Mouse (Mus musculus) heart, postnatal 0 days (tissue): ENCODE results near the gene Ggact. TPM values are rescaled to one million over a fixed set of nuclear protein-coding genes. Genes with fewer than 3 reads are reported as not detected.

ENCODE experiments used
- ATAC-seq: fragments of 200-750 bp; cut with Nextera tagmentation; 2 replicates; pipeline ENCODE4 v1.8.0; 2017; ENCODE audit warnings: low read depth, moderate number of reproducible peaks, moderate library complexity; ENCODE audit not compliant: insufficient read depth
- DNase-seq: peaks from one replicate; pipeline ENCODE4 v3.0.0-alpha.2; 2016; ENCODE audit warnings: low spot score
- H3K27ac ChIP-seq: fragments of 300-500 bp; sonication (generic); 2 replicates; pipeline ENCODE4 v1.5.1; 2014; ENCODE audit warnings: low read depth, mild to moderate bottlenecking
- H3K27me3 ChIP-seq: fragments of 300-500 bp; sonication (generic); 2 replicates; pipeline ENCODE4 v1.6.1; 2014; ENCODE audit warnings: low read length, mixed read lengths; ENCODE audit not compliant: control insufficient read depth, insufficient read depth
- H3K36me3 ChIP-seq: fragments of 300-500 bp; sonication (generic); replicated peaks from 2 replicates; pipeline ENCODE4 v1.6.1; 2014; ENCODE audit warnings: low read length, mixed read lengths; ENCODE audit not compliant: control insufficient read depth, insufficient read depth
- H3K4me1 ChIP-seq: fragments of 300-500 bp; sonication (generic); 2 replicates; pipeline ENCODE4 v1.6.1; 2014; ENCODE audit warnings: antibody characterized with exemption; ENCODE audit not compliant: control insufficient read depth, insufficient read depth
- H3K4me2 ChIP-seq: fragments of 300-500 bp; sonication (generic); 2 replicates; pipeline ENCODE4 v1.6.1; 2014; ENCODE audit warnings: low read depth, mild to moderate bottlenecking, low read length, moderate library complexity
- H3K4me3 ChIP-seq: fragments of 300-500 bp; sonication (generic); 2 replicates; pipeline ENCODE4 v1.5.1; 2014; ENCODE audit warnings: low read depth, low read length
- H3K9ac ChIP-seq: fragments of 300-500 bp; sonication (generic); replicated peaks from 2 replicates; pipeline ENCODE4 v1.6.1; 2014; ENCODE audit warnings: low read depth, low read length, mixed read lengths
- H3K9me3 ChIP-seq: fragments of 300-500 bp; sonication (generic); replicated peaks from 2 replicates; pipeline ENCODE4 v1.6.1; 2016; ENCODE audit warnings: low read length; ENCODE audit not compliant: control insufficient read depth
- CTCF ChIP-seq: IDR thresholded peaks from 2 replicates; pipeline ENCODE4 v1.5.1; 2016; ENCODE audit warnings: antibody characterized with exemption, control low read depth, low read depth
- EP300 ChIP-seq: IDR thresholded peaks from 2 replicates; pipeline ENCODE4 v1.6.1; 2016; ENCODE audit warnings: antibody characterized with exemption, low read depth
- WGBS: fragments of 180-500 bp; shearing (Covaris S2); extraction: QIAGEN DNeasy Blood & Tissue Kit; methylation state at CpG from one replicate; pipeline ENCODE4 v1.1.7; 2014; 5-methylcytosine and 5-hydroxymethylcytosine counted together
- polyA plus RNA-seq: library from polyadenylated mRNA; unstranded; fragments of >200 nt; fragmentation: Nextera tagmentation; extraction: Ambion mirVana; gene quantifications from 2 replicates; pipeline ENCODE4 v1.2.1, GENCODE M21; 2015
- total RNA-seq: library from RNA; depleted of rRNA; stranded (reverse); fragments of >200 nt; gene quantifications from 2 replicates; pipeline ENCODE4 v1.2.3, GENCODE M21; 2014; ENCODE audit warnings: low replicate concordance

Ggact gene
- total and polyA plus RNA-seq, 2 experiments from 2014 or later, result 26.7 to 52.6 TPM

- Histone ChIP-seq H3K36me3 (no peaks in the 10 kb centered on the region), H3K4me1 (no peaks in the 10 kb centered on the region), H3K27me3 (no peaks in the 10 kb centered on the region), H3K9me3 (no peaks in the 10 kb centered on the region), H3K4me3 (no peak overlapping the region), H3K9ac (no peak overlapping the region), H3K4me2 (no peak overlapping the region), H3K27ac (no peak overlapping the region)
- ATAC-seq, result no peak
- TF ChIP-seq EP300 (no peak), CTCF (no peak)
- WGBS, result 62% methylated on average over 2 of the region's 2 CpGs
- DNase-seq, result no peak
These were observed 76.5 kb downstream of the Ggact start for GRCm38 (mm10) chr14:122837018-122837417.

- no peak overlapping the region for H3K4me2 ChIP-seq
- no peak for TF ChIP-seq EP300
- TF ChIP-seq CTCF, result no peak
- DNase-seq, result no peak
- no peak for ATAC-seq
- H3K27ac ChIP-seq, result no peak overlapping the region
- H3K9ac ChIP-seq, result no peak overlapping the region
- 64% methylated on average over 4 of the region's 4 CpGs for WGBS
- H3K36me3 ChIP-seq, result no peaks in the 10 kb centered on the region
- no peaks in the 10 kb centered on the region for H3K27me3 ChIP-seq
- H3K9me3 ChIP-seq, result no peaks in the 10 kb centered on the region
- no peak overlapping the region for H3K4me3 ChIP-seq
- H3K4me1 ChIP-seq, result no peaks in the 10 kb centered on the region
These were observed 77.3 kb downstream of the Ggact start for GRCm38 (mm10) chr14:122836221-122836620.

GRCm38 (mm10) chr14:122835487-122836190 is 77.9 kb downstream of the Ggact start:
- no peak for DNase-seq

GRCm38 (mm10) chr14:122834753-122835152 is 78.8 kb downstream of the Ggact start:
- DNase-seq (no peak), ATAC-seq (no peak)
- Histone ChIP-seq H3K9ac (no peak overlapping the region), H3K27me3 (no peaks in the 10 kb centered on the region), H3K4me2 (no peak overlapping the region), H3K4me1 (no peaks in the 10 kb centered on the region), H3K4me3 (no peak overlapping the region), H3K36me3 (no peaks in the 10 kb centered on the region), H3K9me3 (no peaks in the 10 kb centered on the region), H3K27ac (no peak overlapping the region)
- 100% methylated on average over 1 of the region's 1 CpGs for WGBS
- no peak for TF ChIP-seq CTCF
- no peak for TF ChIP-seq EP300

More at GRCm38 (mm10) chr14:122835487-122836190, 77.9 kb downstream of the Ggact start:
- H3K4me2 ChIP-seq, result no peak overlapping the region
- H3K27ac ChIP-seq, result no peak overlapping the region
- H3K36me3 ChIP-seq, result no peaks in the 10 kb centered on the region
- WGBS, result 74% methylated on average over 7 of the region's 7 CpGs
- ATAC-seq, result no peak
- no peaks in the 10 kb centered on the region for H3K9me3 ChIP-seq
- TF ChIP-seq CTCF (no peak), EP300 (no peak)
- H3K27me3 ChIP-seq, result no peaks in the 10 kb centered on the region
- no peak overlapping the region for H3K4me3 ChIP-seq
- H3K9ac ChIP-seq, result no peak overlapping the region
- H3K4me1 ChIP-seq, result no peaks in the 10 kb centered on the region

- H3K9me3 ChIP-seq, result no peaks in the 10 kb centered on the region
- no peak for ATAC-seq
- 84% methylated on average over 3 of the region's 3 CpGs for WGBS
- H3K4me1 ChIP-seq, result no peaks in the 10 kb centered on the region
- H3K27ac ChIP-seq, result no peak overlapping the region
- DNase-seq, result no peak
- H3K36me3 ChIP-seq, result no peaks in the 10 kb centered on the region
- H3K9ac ChIP-seq, result no peak overlapping the region
- H3K27me3 ChIP-seq, result no peaks in the 10 kb centered on the region
- TF ChIP-seq EP300, result no peak
- no peak for TF ChIP-seq CTCF
- no peak overlapping the region for H3K4me3 ChIP-seq
- no peak overlapping the region for H3K4me2 ChIP-seq
These were observed 79.9 kb downstream of the Ggact start for GRCm38 (mm10) chr14:122833666-122834065.

- 88% methylated on average over 1 of the region's 1 CpGs for WGBS
- ATAC-seq, result no peak
- TF ChIP-seq EP300 (no peak), CTCF (no peak)
These were observed 83.1 kb downstream of the Ggact start for GRCm38 (mm10) chr14:122830433-122830832.

More at GRCm38 (mm10) chr14:122830433-122830832, 83.1 kb downstream of the Ggact start:
- Histone ChIP-seq H3K4me1 (no peaks in the 10 kb centered on the region), H3K27ac (no peak overlapping the region), H3K36me3 (no peaks in the 10 kb centered on the region), H3K4me2 (no peak overlapping the region), H3K27me3 (no peaks in the 10 kb centered on the region), H3K9me3 (no peaks in the 10 kb centered on the region), H3K4me3 (no peak overlapping the region), H3K9ac (no peak overlapping the region)
- DNase-seq, result no peak
